Mouse (Mus musculus) gastrocnemius, adult 2 months (tissue): ENCODE data around the gene Mon2. TPM values are rescaled to one million over a fixed set of nuclear protein-coding genes. Genes with fewer than 3 reads are reported as not detected.

ENCODE experiments used
- DNase-seq: peaks from one replicate; pipeline ENCODE4 v3.0.0; 2022
- H3K27ac ChIP-seq: fragments of 200-600 bp; 2 replicates; pipeline ENCODE4 v1.8.1; 2022; ENCODE audit warnings: mild to moderate bottlenecking
- H3K4me3 ChIP-seq: fragments of 200-600 bp; 2 replicates; pipeline ENCODE4 v1.8.1; 2022; ENCODE audit warnings: mild to moderate bottlenecking, moderate library complexity
- CTCF ChIP-seq: fragments of 200-600 bp; IDR thresholded peaks from 2 replicates; pipeline ENCODE4 v1.8.1; 2022; ENCODE audit warnings: antibody characterized with exemption, mild to moderate bottlenecking, moderate library complexity
- intact Hi-C: fragments of 180-260 bp; cut with DNase I; formaldehyde crosslinking; loops from one replicate; pipeline ENCODE4 v1.15.1; 2025
- total RNA-seq, 2 experiments: library from RNA; stranded (reverse); gene quantifications; 2 replicates each; pipeline ENCODE4 v1.2.3; 2021

Gene Mon2
- total RNA-seq, 2 experiments from 2014 or later: 36.9 to 50.9 TPM

- Histone ChIP-seq H3K27ac (no peak overlapping the region), H3K4me3 (no peak overlapping the region)
- no peak for DNase-seq
- peak; percentile 95; the same call in 1 of the 2 replicates for TF ChIP-seq CTCF
- intact Hi-C loops: loop anchor here (1.0 to 10.0 kb wide), 2 partner anchors 201 to 451 kb away; no protein-coding TSS in a partner anchor
Measured at GRCm38 (mm10) chr10:123005237-123006185, 70.8 kb downstream of the Mon2 start.

DNA sequence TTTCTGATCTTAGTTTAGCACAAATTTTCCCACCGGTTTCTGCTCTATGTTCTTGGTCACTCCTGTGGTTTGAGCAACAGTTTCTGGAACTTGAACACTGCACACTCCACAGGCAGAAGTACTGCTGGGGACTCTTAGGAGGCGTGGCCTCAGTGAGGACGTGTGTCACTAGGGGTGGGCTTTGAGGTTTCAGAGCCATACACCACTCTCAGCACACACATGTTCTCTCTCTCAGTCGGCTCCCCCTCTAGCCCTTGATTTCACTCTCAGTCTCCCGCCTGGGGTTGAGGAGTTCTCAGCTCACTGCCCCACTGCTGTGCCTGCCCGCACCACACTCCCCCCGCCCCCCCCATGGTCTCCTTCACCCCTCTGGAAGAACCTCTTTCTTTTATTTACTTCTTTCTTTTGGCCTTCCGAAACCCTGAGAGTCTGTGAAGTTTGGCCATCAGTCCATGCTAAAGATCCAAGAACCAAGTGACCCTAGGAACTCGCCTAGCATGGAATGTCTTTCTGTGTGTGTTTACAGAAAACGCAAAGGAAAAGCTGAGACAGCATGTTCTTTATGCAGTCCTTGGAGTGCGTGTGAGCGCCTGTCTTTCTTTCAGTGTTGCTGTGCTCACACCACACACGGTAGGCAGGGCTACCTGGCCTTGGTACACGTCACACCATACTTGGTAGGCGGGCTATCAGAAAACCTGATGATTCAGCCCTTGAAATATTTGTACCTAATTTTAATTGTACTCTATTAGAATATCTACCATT lies 71.6 kb downstream of the Mon2 start:
- DNase-seq: no peak
- intact Hi-C loops: loop anchor here (1.0 to 10.0 kb wide), 2 partner anchors 200 to 450 kb away; no protein-coding TSS in a partner anchor
- Histone ChIP-seq H3K4me3 (no peak overlapping the region), H3K27ac (no peak overlapping the region)
- TF ChIP-seq CTCF: no peak

DNA sequence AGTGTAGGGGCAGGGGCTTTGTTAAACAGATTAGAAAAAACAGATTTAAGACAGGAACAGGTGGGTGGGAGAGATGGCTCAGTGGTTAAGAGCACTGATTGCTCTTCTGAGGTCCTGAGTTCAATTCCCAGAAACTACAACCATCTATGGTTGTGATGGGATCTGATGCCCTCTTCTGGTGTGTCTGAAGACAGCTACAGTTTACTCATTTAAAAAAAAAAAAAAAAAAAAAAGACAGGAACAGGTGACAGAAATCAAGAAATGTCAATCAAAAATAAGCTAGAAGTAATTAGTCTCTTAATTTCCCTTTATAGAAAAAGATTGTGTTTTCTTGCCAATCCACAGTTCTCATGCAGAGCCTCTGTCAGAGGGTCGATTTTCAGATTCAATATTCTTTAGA lies 74.3 kb downstream of the Mon2 start:
- intact Hi-C loops: loop anchor here (10.0 kb wide), 1 partner anchor 447 kb away; no protein-coding TSS in a partner anchor
- H3K4me3 ChIP-seq: no peak overlapping the region
- H3K27ac ChIP-seq: no peak overlapping the region
- TF ChIP-seq CTCF: peak; percentile 35
- no peak for DNase-seq

GRCm38 (mm10) chr10:123001363-123001762 lies 74.9 kb downstream of the Mon2 start:
- TF ChIP-seq CTCF: no peak
- Histone ChIP-seq H3K4me3 (no peak overlapping the region), H3K27ac (no peak overlapping the region)
- intact Hi-C loops: loop anchor here (10.0 kb wide), 1 partner anchor 447 kb away; no protein-coding TSS in a partner anchor
- DNase-seq: no peak

- intact Hi-C loops: no loop called here
- no peak overlapping the region for H3K27ac ChIP-seq
- H3K4me3 ChIP-seq: no peak overlapping the region
- no peak for DNase-seq
- no peak for TF ChIP-seq CTCF
Measured at GRCm38 (mm10) chr10:122999356-122999755, 76.9 kb downstream of the Mon2 start.

GRCm38 (mm10) chr10:122997852-122998251 lies 78.5 kb downstream of the Mon2 start:
- no peak for DNase-seq
- intact Hi-C loops: no loop called here
- no peak overlapping the region for H3K4me3 ChIP-seq
- TF ChIP-seq CTCF: no peak
- no peak overlapping the region for H3K27ac ChIP-seq

DNA sequence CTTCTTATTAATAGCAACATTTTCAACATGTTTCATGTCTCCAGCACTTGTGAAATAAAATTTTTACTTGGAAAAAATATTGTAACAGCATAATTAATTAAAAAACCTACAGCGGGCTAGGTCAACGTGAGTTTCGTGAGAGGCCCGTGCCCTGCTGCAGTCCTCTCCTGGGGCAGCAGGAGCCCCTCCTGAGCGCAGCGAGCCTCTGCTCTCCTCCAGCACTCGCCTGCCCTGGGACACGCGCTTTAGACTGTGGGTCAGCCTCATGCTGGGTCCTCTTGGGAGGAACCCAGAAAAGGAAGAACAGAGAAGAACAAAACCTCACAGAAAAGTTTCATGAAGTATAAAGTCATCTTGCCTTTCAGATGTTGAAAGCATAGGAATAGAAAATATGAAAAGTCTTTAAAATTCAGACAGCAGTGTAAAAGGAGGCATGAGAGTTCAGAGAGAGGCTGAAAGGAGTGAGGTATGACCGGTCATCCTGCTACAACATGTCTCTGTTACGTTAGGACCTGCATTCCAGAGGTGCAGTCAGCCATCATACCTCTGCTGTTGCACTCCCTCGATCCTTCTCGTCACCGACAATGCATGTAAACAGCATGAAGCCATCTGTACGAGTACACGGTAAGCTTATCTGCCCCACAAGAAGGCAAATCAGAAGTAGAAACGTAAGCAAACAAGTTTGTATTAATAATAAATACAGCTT lies 81.8 kb downstream of the Mon2 start:
- intact Hi-C loops: no loop called here
- Histone ChIP-seq H3K27ac (no peak overlapping the region), H3K4me3 (no peak overlapping the region)
- DNase-seq: no peak
- TF ChIP-seq CTCF: no peak

GRCm38 (mm10) chr10:122991648-122992047 lies 84.7 kb downstream of the Mon2 start:
- intact Hi-C loops: no loop called here
- TF ChIP-seq CTCF: no peak
- H3K4me3 ChIP-seq: no peak overlapping the region
- H3K27ac ChIP-seq: peak overlapping the region; percentile 83
- DNase-seq: no peak

GRCm38 (mm10) chr10:122991053-122991452 lies 85.3 kb downstream of the Mon2 start:
- intact Hi-C loops: no loop called here

DNA sequence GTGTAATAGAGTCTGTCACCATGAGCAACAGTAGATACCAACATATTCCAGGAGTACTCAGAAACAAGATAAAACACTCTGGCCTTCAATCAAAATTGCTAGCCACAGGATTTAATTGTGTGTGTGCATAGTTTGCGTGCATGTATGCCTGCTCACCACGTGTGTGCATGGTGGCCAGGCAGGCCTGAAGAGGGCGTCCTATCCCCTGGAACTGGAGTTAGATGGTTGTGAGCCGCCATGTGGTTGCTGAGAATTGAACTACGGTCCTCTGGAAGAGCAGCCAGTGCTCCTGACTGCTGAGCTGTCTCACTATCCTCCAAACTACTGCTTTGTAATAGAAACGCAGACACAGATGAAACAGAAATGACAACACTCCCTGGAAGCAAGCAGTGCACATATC lies 85.7 kb downstream of the Mon2 start:
- peak overlapping the region; percentile 58 for H3K4me3 ChIP-seq
- TF ChIP-seq CTCF: peak; percentile 21; the same call in 1 of the 2 replicates
- DNase-seq: no peak
- intact Hi-C loops: no loop called here
- H3K27ac ChIP-seq: peak overlapping the region; percentile 83

More at GRCm38 (mm10) chr10:122991053-122991452, 85.3 kb downstream of the Mon2 start:
- Histone ChIP-seq H3K4me3 (peak overlapping the region; percentile 58), H3K27ac (peak overlapping the region; percentile 83)
- TF ChIP-seq CTCF: no peak
- DNase-seq: peak; percentile 36

GRCm38 (mm10) chr10:122989916-122990315 lies 86.4 kb downstream of the Mon2 start:
- Histone ChIP-seq H3K27ac (peak overlapping the region; percentile 83), H3K4me3 (peak overlapping the region; percentile 58)
- intact Hi-C loops: loop anchor here (5.0 kb wide), 1 partner anchor 98 kb away; no protein-coding TSS in a partner anchor
- DNase-seq: no peak
- TF ChIP-seq CTCF: no peak

DNA sequence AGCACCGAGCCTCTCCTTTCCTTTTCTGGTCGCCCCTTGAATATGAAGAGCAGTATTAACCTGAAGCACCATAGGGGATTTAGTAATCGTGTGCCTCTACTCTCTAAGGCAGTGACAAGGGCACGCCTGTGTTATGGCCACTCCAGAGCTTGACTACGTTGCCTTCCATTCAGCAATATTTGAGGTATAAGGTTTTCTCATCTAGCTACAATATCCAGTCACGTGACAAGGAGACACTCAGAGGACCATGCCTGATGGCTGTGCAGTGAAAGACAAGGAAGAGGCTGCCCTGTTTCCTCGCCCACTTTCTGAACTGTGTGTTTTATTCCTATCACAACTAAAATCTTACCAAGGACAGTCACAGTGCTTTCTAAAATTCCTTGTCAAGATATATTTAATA lies 87.9 kb downstream of the Mon2 start:
- no peak for TF ChIP-seq CTCF
- Histone ChIP-seq H3K4me3 (peak overlapping the region; percentile 62), H3K27ac (peak overlapping the region; percentile 74)
- DNase-seq: no peak
- intact Hi-C loops: loop anchor here (5.0 kb wide), 1 partner anchor 96 kb away; no protein-coding TSS in a partner anchor
